Mouse (Mus musculus) kidney, postnatal 0 days (tissue): ENCODE results near the gene Hhat. TPM values are rescaled to one million over a fixed set of nuclear protein-coding genes. Genes with fewer than 3 reads are reported as not detected.

ENCODE experiments used
- ATAC-seq: fragments of 200-750 bp; cut with Nextera tagmentation; replicated peaks from 2 replicates; pipeline ENCODE4 v1.8.0; 2017; ENCODE audit warnings: low read depth, moderate number of reproducible peaks, moderate TSS enrichment, moderate library complexity; ENCODE audit not compliant: low FRiP score
- DNase-seq: peaks from one replicate; pipeline ENCODE4 v3.0.0-alpha.2; 2016; ENCODE audit warnings: low spot score
- H3K27ac ChIP-seq: fragments of 300-500 bp; sonication (generic); 2 replicates; pipeline ENCODE4 v1.5.1; 2014; ENCODE audit warnings: mild to moderate bottlenecking
- H3K27me3 ChIP-seq: fragments of 300-500 bp; sonication (generic); 2 replicates; pipeline ENCODE4 v1.6.1; 2014; ENCODE audit warnings: low read length, mixed read lengths; ENCODE audit not compliant: insufficient read depth
- H3K36me3 ChIP-seq: fragments of 300-500 bp; sonication (generic); 2 replicates; pipeline ENCODE4 v1.6.1; 2014; ENCODE audit warnings: low read length, mixed read lengths; ENCODE audit not compliant: insufficient read depth
- H3K4me1 ChIP-seq: fragments of 300-500 bp; sonication (generic); replicated peaks from 2 replicates; pipeline ENCODE4 v1.6.1; 2014; ENCODE audit warnings: antibody characterized with exemption, low read length, mixed read lengths; ENCODE audit not compliant: insufficient read depth
- H3K4me2 ChIP-seq: fragments of 300-500 bp; sonication (generic); 2 replicates; pipeline ENCODE4 v1.6.1; 2014; ENCODE audit warnings: mild to moderate bottlenecking, low read length, moderate library complexity, mixed read lengths
- H3K4me3 ChIP-seq: fragments of 300-500 bp; sonication (generic); replicated peaks from 2 replicates; pipeline ENCODE4 v1.5.1; 2014; ENCODE audit warnings: low read depth, low read length
- H3K9ac ChIP-seq: fragments of 300-500 bp; sonication (generic); 2 replicates; pipeline ENCODE4 v1.6.1; 2014; ENCODE audit warnings: low read depth, low read length
- H3K9me3 ChIP-seq: fragments of 300-500 bp; sonication (generic); replicated peaks from 2 replicates; pipeline ENCODE4 v1.6.1; 2016; ENCODE audit warnings: low read length, inconsistent platforms, mixed read lengths
- CTCF ChIP-seq: IDR thresholded peaks from 2 replicates; pipeline ENCODE4 v1.5.1; 2016; ENCODE audit warnings: antibody characterized with exemption, low read depth, mild to moderate bottlenecking, moderate library complexity
- WGBS: fragments of 180-500 bp; shearing (Covaris S2); extraction: QIAGEN DNeasy Blood & Tissue Kit; methylation state at CpG from one replicate; pipeline ENCODE4 v1.1.7; 2014; 5-methylcytosine and 5-hydroxymethylcytosine counted together
- polyA plus RNA-seq: library from polyadenylated mRNA; unstranded; fragments of >200 nt; fragmentation: Nextera tagmentation; extraction: Ambion mirVana; gene quantifications from 2 replicates; pipeline ENCODE4 v1.2.1, GENCODE M21; 2015

Gene Hhat
- polyA plus RNA-seq, 1 experiment from 2014 or later: 13.5 TPM

DNA sequence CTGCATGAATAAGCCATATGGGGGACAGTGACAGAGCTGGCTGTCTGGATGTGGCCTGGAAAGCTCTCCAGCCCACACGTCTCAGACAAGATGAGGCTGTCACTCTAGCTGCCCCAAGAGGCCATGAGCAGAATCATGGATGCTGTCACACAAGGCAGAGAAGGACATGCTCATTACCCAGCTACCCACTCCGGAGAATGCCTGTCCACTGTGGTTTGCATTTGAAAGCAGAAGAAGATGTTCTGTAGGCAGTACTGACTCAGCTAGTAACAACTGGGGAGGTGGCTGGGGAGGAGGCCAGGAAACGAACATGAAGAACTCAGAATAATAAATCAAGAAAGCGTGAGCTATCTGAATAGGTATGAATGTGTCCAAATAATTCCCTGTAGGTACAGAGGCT, 215.5 kb downstream of the Hhat start:
- WGBS: 59% methylated on average over 4 of the region's 4 CpGs
- DNase-seq: no peak
- Histone ChIP-seq H3K9ac (no peak overlapping the region), H3K4me1 (no peaks in the 10 kb centered on the region), H3K4me3 (no peak overlapping the region), H3K27ac (no peak overlapping the region), H3K4me2 (no peak overlapping the region), H3K9me3 (no peaks in the 10 kb centered on the region), H3K36me3 (no peaks in the 10 kb centered on the region), H3K27me3 (no peaks in the 10 kb centered on the region)
- no peak for ATAC-seq
- TF ChIP-seq CTCF: no peak

DNA sequence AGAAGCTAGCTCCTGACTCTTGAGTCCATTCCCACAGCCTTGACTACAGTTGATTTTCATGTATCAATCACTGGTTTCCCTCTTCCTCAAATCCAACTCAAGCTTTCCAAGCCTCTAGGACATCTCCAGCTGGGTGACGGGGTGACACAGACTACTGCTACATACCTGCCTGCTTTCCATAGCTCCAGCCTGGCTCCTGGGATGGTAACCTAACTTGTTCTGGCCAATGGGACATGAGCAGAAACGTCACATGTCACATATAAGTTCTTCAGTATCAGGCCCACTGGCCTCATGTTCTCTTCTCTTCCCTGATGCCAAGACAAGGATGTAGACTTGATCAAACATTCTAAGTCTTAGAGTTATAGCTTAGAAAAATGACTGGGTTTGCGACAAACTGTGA, 220.5 kb downstream of the Hhat start:
- no peak overlapping the region for H3K27ac ChIP-seq
- no peaks in the 10 kb centered on the region for H3K9me3 ChIP-seq
- no peak for ATAC-seq
- H3K36me3 ChIP-seq: no peaks in the 10 kb centered on the region
- H3K27me3 ChIP-seq: no peaks in the 10 kb centered on the region
- WGBS: 90% methylated on average over 3 of the region's 3 CpGs
- H3K4me3 ChIP-seq: no peak overlapping the region
- no peak for DNase-seq
- H3K9ac ChIP-seq: no peak overlapping the region
- no peak for TF ChIP-seq CTCF
- no peak overlapping the region for H3K4me2 ChIP-seq
- no peaks in the 10 kb centered on the region for H3K4me1 ChIP-seq

DNA sequence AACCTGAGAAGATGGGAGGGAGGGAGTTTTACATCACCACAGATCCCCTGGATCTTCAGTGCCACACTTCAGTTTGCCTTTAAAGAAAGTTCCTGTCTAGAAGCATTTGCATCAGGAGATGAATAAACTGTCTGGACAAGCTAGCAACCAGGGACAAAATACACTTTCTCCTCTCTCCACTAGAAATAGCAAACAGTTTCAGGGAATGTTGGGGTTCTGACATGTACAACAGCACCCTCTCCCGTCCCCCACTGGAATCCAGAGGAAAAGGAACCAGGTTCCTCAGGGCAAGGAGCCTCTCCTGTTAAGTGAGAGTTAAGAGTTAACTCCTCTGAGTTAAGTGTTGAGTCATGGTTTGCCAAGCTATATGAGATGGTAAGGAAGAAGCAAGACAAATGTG, 224.2 kb downstream of the Hhat start:
- TF ChIP-seq CTCF: peak; percentile 68
- Histone ChIP-seq H3K27me3 (no peaks in the 10 kb centered on the region), H3K9ac (no peak overlapping the region), H3K4me2 (no peak overlapping the region), H3K36me3 (no peaks in the 10 kb centered on the region), H3K9me3 (no peaks in the 10 kb centered on the region), H3K4me3 (no peak overlapping the region), H3K4me1 (no peaks in the 10 kb centered on the region), H3K27ac (no peak overlapping the region)
- 33% methylated on average over 1 of the region's 1 CpGs for WGBS
- ATAC-seq (no peak), DNase-seq (peak; percentile 65)

DNA sequence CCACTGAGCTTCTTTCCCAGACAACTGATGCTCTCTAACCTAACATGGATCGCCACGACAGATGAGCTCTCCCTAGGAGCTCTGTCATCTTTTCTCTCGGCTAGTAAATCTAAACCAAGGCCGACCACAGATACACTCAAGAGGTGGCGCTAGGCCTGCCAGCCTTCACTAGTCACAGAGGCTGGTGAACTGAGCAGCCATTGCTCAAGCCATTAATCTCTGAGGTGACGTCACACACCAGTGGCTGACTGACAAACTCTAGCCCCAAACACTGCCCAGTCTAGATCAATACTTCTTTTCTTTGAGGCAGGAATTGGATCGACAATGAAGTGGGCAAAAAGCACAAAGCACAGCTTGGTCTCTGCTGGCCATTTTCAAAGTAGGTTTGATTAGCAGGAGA, 226.1 kb downstream of the Hhat start:
- no peaks in the 10 kb centered on the region for H3K9me3 ChIP-seq
- WGBS: 68% methylated on average over 7 of the region's 7 CpGs
- ATAC-seq: no peak

DNA sequence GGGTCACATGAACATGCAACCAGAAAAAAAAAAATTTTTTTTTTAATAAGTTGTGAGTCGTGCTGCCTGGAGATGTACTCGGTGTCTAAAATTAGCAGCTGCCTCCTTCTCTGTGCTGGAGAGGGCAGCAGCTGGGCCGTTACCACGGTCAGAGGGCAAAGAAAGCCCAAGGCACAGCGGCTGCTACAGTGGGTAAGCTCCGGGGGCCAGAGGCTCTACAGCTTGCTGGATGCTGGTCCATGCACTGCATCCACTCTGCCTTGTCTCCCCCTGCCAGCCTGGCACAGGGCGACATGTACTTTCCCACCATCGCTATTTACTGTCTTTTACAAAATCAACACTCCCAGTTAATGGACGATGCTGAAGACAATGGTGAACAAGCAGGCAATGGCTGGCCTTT, 226.9 kb downstream of the Hhat start:
- H3K4me1 ChIP-seq: no peaks in the 10 kb centered on the region
- no peaks in the 10 kb centered on the region for H3K36me3 ChIP-seq
- H3K27me3 ChIP-seq: no peaks in the 10 kb centered on the region
- 61% methylated on average over 9 of the region's 9 CpGs for WGBS
- H3K4me3 ChIP-seq: no peak overlapping the region
- no peaks in the 10 kb centered on the region for H3K9me3 ChIP-seq
- ATAC-seq: no peak
- no peak overlapping the region for H3K4me2 ChIP-seq
- no peak for DNase-seq
- no peak overlapping the region for H3K27ac ChIP-seq
- no peak overlapping the region for H3K9ac ChIP-seq
- TF ChIP-seq CTCF: no peak

More for the DNA sequence above, 226.1 kb downstream of the Hhat start:
- no peak overlapping the region for H3K9ac ChIP-seq
- H3K36me3 ChIP-seq: no peaks in the 10 kb centered on the region
- TF ChIP-seq CTCF: no peak
- no peak overlapping the region for H3K4me3 ChIP-seq
- no peak for DNase-seq
- no peaks in the 10 kb centered on the region for H3K4me1 ChIP-seq
- no peak overlapping the region for H3K4me2 ChIP-seq
- no peak overlapping the region for H3K27ac ChIP-seq
- no peaks in the 10 kb centered on the region for H3K27me3 ChIP-seq

DNA sequence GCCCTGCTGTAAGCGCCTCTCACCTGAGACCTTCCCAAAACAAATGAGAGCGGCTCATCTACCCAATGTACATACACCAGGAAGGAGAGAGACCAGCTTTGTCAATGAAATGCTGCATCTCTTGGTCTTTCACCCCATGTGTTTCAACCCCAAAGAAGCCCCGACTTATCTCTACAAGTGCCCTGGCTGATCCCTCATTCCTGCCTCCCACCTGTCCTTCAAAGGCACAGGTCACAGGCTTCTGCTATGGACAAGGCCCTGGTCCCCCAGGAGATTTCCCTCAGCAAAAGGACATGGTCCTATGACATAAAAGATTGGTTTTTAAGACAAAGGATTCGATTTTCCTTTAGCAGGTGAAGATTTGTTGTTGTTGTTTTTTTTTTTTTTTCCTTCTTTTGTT, 227.3 kb downstream of the Hhat start:
- no peak for ATAC-seq
- WGBS: 86% methylated on average over 4 of the region's 4 CpGs

DNA sequence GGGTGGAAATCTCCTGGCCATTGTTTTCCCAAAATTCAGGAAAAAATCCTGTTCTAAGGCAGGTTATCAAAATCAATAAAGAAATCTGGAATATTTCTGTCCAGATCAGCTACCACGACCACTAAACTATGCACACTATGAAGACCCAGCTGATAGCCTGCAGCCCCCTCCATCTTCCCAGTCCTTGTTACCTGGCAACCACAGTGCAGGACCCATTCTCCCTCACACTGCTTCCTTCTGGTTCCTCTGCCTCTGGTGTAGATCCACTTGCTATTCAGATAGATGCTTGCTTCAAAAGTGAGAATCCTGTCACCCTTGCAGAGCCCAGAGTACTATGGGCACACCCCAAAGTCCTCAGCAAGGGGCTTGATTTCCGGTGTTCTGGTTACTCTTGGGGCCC, 228.9 kb downstream of the Hhat start:
- ATAC-seq: no peak
- H3K4me3 ChIP-seq: no peak overlapping the region
- H3K36me3 ChIP-seq: no peaks in the 10 kb centered on the region
- no peak for DNase-seq
- no peaks in the 10 kb centered on the region for H3K4me1 ChIP-seq
- 86% methylated on average over 2 of the region's 2 CpGs for WGBS
- no peaks in the 10 kb centered on the region for H3K27me3 ChIP-seq
- no peaks in the 10 kb centered on the region for H3K9me3 ChIP-seq
- no peak overlapping the region for H3K4me2 ChIP-seq
- H3K27ac ChIP-seq: no peak overlapping the region
- H3K9ac ChIP-seq: no peak overlapping the region
- TF ChIP-seq CTCF: no peak

More for the DNA sequence above, 227.3 kb downstream of the Hhat start:
- Histone ChIP-seq H3K4me3 (no peak overlapping the region), H3K36me3 (no peaks in the 10 kb centered on the region), H3K4me1 (no peaks in the 10 kb centered on the region), H3K4me2 (no peak overlapping the region), H3K9me3 (no peaks in the 10 kb centered on the region), H3K27ac (no peak overlapping the region), H3K27me3 (no peaks in the 10 kb centered on the region), H3K9ac (no peak overlapping the region)
- no peak for DNase-seq
- TF ChIP-seq CTCF: no peak
